Mouse (Mus musculus): ENCODE measurements around the gene Gpr153. TPM values are rescaled to one million over a fixed set of nuclear protein-coding genes. Genes with fewer than 3 reads are reported as not detected.
A peak's percentile ranks its signal among the peaks of the same experiment; 100 is the strongest.

Gpr153 gene
- polyA plus RNA-seq, 1 experiment from 2014 or later, result 7.9 TPM

DNA sequence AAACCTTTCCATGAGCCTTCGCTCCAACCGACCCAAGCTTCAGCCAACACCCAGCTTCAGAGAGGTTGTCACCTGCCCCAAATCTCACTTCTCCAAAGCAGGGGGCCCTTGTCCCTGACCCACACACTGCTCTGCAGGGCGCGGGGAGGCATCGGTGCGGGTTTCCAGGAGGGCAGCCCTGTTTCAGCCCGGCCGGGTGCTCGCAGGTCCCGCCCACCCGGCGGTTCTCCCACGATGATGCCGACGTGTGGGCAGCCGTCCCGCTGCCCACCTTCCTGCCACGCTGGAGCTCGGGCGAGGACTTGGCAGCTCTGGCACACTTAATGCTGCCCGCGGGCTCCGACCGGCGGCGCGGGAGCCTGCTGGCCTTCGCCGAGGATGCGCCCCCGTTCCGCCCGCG, 8.7 kb downstream of the Gpr153 start:
- peak overlapping the region; percentile 20; the same call in 1 of the 2 replicates for H3K27ac ChIP-seq
- DNase-seq (ENCODE audit: low spot score), result no peak
- H3K9me3 ChIP-seq, result peaks cover 3% of the 10 kb centered on the region; the same call in 1 of the 2 replicates
- H3K4me3 ChIP-seq, result peak overlapping the region; percentile 46
- H3K27me3 ChIP-seq (ENCODE audit: insufficient read depth, poor library complexity, severe bottlenecking), result peaks cover 93% of the 10 kb centered on the region
- H3K4me1 ChIP-seq (replicated peaks), result peaks cover 49% of the 10 kb centered on the region
- 21% methylated on average over 34 of the region's 34 CpGs for WGBS
- H3K36me3 ChIP-seq, result peaks cover 21% of the 10 kb centered on the region

DNA sequence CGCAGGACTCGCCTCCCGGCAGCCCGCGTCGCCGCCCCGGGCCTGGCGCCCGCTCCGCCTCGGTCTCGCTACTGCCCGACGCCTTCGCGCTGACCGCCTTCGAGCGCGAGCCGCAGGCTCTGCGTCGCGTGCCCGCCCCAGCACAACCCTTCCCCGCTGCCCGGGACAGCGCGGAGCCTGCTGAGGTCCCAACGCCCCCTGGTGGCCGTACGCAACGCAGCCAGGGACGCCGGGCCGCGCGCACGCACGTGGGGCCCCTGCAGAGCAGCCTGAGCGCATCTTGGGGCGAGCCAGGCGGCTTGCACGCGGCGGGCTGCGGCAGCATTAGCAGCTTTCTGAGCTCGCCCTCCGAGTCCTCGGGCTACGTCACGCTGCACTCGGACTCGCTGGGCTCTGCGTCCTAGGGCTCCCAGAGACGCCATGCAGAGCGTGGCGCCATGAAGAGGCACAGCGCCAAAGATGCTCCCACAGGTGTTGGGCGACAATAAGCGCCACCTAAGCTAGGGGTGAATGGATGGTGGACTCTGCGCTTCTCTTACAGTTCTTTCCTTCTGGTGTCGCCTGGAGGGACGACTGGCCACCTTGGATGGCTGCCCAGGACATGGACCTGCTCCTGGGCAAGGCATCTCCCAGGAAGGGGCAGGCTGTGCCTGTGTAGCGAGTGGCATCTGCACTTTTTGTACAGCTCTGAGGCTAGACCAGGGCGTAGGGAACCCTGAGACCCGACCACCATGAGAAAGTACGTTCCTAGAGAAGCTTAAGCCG, 9.3 kb downstream of the Gpr153 start:
- H3K27ac ChIP-seq, result peak overlapping the region; percentile 20; the same call in 1 of the 2 replicates
- peaks cover 55% of the 10 kb centered on the region for H3K4me1 ChIP-seq (replicated peaks)
- H3K4me3 ChIP-seq, result peak overlapping the region; percentile 46
- peaks cover 21% of the 10 kb centered on the region for H3K36me3 ChIP-seq
- H3K27me3 ChIP-seq (ENCODE audit: insufficient read depth, poor library complexity, severe bottlenecking), result peaks cover 100% of the 10 kb centered on the region
- DNase-seq (ENCODE audit: low spot score), result peak; percentile 87
- WGBS, result 5% methylated on average over 70 of the region's 70 CpGs
- no peaks in the 10 kb centered on the region for H3K9me3 ChIP-seq

DNA sequence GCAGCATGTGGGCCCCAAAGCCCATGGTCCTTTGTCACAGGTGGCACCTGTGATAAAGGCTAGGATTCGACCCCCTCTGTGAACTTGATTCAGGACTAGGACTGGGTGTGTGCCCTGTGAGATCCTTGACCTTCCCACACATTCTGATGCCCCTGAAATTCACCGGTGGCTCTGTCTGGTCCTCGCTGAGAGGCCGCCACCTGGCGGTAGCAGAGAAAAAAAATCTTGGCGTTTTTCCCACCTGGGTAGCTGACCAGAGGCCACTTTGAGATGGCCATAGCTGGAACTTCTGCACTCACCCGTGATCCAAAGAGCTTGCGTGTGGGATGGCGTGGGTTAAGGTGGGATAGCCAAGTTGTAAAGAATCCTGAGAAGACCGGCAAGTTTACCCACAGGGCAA, 11.5 kb downstream of the Gpr153 start:
- no peak overlapping the region for H3K27ac ChIP-seq
- 4% methylated on average over 10 of the region's 10 CpGs for WGBS
- no peak overlapping the region for H3K4me3 ChIP-seq
- H3K4me1 ChIP-seq (replicated peaks), result peaks cover 69% of the 10 kb centered on the region
- no peaks in the 10 kb centered on the region for H3K9me3 ChIP-seq
- peak; percentile 61 for DNase-seq (ENCODE audit: low spot score)
- peaks cover 4% of the 10 kb centered on the region; the same call in 1 of the 2 replicates for H3K36me3 ChIP-seq
- H3K27me3 ChIP-seq (ENCODE audit: insufficient read depth, poor library complexity, severe bottlenecking), result peaks cover 98% of the 10 kb centered on the region

DNA sequence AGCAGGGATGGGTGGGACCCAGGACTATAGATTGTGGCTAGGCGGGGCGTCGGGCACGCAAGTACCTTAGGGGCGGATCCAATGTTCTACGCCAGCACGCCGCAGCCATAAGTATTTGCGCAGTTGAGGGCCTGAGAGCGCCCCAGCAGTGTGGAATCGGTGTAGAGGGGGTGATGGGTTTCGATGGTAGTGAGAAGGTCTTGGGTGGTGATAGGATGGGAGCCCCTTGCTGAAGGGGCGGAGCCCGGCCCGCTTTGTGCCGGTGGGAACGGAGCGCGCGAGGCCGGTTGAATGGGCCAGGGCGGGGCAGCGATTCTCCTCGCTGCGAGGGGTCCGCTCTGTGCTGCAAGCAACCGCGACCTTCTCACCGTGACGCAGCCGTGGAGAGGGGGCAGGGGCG, 12.2 kb downstream of the Gpr153 start:
- Histone ChIP-seq H3K36me3 (no peaks in the 10 kb centered on the region), H3K4me3 (peak overlapping the region; percentile 42), H3K27me3 (ENCODE audit: insufficient read depth, poor library complexity, severe bottlenecking) (peaks cover 98% of the 10 kb centered on the region), H3K9me3 (no peaks in the 10 kb centered on the region), H3K27ac (0 out of 2 replicates have a peak overlapping the region, but pooled peaks have one; percentile 62), H3K4me1 (replicated peaks) (peaks cover 76% of the 10 kb centered on the region)
- DNase-seq (ENCODE audit: low spot score), result peak; percentile 69
- WGBS, result 1% methylated on average over 32 of the region's 32 CpGs

DNA sequence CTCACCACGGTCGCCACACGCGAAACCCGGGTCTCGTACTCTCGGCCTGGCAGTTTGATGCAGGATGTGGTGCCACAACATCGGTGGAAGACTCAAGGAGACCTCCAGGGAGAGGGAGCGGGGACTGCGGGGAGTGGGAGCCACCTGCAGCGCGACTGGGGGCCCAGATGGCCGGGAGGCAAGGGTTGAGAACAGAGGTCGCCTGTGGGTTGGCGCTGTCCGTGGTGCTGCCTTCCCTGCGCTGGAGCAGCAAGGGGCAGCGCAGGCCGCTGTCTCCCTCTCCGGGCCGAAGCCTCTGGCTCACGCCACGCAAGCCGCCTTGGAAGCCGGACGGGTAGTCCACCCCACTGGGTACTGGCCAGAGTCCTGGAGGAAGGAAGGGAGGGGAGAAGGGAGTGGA, 12.9 kb downstream of the Gpr153 start:
- H3K27me3 ChIP-seq (ENCODE audit: insufficient read depth, poor library complexity, severe bottlenecking), result peaks cover 98% of the 10 kb centered on the region
- peak overlapping the region; percentile 75; the same call in 1 of the 2 replicates for H3K27ac ChIP-seq
- H3K4me3 ChIP-seq, result peak overlapping the region; percentile 42
- H3K36me3 ChIP-seq, result no peaks in the 10 kb centered on the region
- H3K4me1 ChIP-seq (replicated peaks), result peaks cover 78% of the 10 kb centered on the region
- H3K9me3 ChIP-seq, result no peaks in the 10 kb centered on the region
- peak; percentile 75 for DNase-seq (ENCODE audit: low spot score)
- 3% methylated on average over 26 of the region's 26 CpGs for WGBS

DNA sequence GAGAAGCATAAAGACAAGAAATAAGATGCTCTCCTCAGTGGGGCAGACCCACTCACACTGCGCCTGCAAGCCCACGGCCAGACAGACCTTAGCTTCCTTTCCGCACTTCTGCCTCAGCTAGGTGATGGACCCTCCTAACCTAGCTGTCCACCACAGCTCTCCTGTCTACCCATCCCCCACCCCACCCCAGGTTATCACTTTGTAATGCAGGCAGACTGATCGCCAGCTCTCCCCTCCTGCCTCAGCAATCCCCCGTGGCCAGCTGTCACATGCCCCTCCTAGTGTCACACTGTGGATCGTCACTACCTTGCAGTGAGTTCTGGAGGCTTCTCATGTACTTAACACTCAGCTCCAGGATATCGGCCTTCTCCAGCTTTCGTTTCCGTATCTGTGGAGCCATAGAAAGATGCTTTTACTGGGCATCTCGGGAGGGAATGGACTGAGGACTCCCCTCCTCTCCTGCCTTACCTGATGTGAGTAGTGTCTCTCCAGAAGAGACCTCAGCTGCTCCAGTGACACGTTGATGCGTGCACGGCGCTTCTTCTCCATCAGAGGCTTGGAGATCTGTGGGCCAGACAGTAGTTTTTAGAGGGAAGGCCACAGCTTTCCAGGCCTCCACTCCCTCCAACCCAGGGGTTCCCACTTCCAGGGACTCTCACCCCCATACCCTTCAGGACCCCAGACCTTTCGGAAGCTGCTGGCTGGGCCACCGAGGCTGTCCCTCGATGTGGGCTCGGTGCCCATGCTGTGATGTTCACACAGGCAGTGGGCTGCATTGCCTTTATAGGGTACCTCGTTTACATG, 13.5 kb downstream of the Gpr153 start:
- WGBS, result 6% methylated on average over 19 of the region's 19 CpGs

DNA sequence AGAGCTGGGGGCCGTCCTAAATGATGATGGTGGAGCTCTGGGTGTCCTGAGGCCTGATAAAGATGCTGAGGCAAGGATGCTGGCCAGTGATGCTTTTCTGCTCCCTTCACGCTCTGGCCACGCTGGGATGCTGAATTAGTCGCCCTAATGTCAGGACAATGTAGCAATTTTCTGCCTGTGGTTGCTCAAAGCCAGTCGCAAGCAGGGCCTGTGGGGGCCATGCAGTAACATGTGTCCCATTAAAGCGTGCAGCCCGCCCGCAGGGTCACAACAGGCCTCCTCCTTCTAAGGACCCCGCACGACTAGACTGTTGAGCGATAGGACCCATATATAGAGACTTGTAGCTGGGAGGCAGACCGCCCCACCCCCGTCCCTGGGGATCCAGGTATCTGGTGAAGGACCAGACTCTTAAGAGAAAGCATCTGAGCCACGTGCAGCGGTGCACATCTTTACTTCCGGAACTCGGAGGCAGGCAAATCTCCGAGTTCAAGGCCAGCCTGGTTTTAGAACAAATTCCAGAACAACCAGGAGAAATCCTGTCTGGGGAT, 14.4 kb downstream of the Gpr153 start:
- peak overlapping the region; percentile 42 for H3K4me3 ChIP-seq
- H3K9me3 ChIP-seq, result no peaks in the 10 kb centered on the region
- H3K36me3 ChIP-seq, result no peaks in the 10 kb centered on the region
- H3K27ac ChIP-seq, result peak overlapping the region; percentile 75; the same call in 1 of the 2 replicates
- H3K27me3 ChIP-seq (ENCODE audit: insufficient read depth, poor library complexity, severe bottlenecking), result peaks cover 98% of the 10 kb centered on the region
- peaks cover 78% of the 10 kb centered on the region for H3K4me1 ChIP-seq (replicated peaks)
- peak; percentile 77 for DNase-seq (ENCODE audit: low spot score)
- 29% methylated on average over 18 of the region's 18 CpGs for WGBS

More for the DNA sequence above, 13.5 kb downstream of the Gpr153 start:
- DNase-seq (ENCODE audit: low spot score), result peak; percentile 15
- Histone ChIP-seq H3K9me3 (no peaks in the 10 kb centered on the region), H3K4me3 (peak overlapping the region; percentile 42), H3K36me3 (no peaks in the 10 kb centered on the region), H3K4me1 (replicated peaks) (peaks cover 78% of the 10 kb centered on the region), H3K27me3 (ENCODE audit: insufficient read depth, poor library complexity, severe bottlenecking) (peaks cover 98% of the 10 kb centered on the region), H3K27ac (peak overlapping the region; percentile 75; the same call in 1 of the 2 replicates)

DNA sequence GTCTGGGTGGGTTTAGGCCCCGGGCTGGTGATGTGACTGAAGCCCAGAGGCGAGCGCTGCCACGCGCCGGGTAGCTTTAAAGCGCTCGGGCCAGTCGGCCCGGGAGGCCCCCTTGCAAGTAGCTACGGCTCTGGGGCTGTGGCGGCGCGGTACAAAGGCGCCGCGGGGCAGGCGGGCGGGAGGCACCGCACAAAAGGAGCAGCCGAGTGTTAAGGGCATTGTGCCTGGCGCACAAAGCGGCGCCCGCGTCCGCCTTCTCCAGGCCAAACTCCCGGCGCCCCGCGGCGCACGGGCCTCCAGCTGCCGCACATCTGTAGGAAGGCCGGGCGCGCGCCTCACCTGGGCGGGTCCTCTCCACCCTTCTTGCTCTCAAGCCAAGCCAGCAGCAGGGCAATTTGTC, 16.4 kb downstream of the Gpr153 start:
- peak; percentile 85 for DNase-seq (ENCODE audit: low spot score)
- H3K4me1 ChIP-seq (replicated peaks), result peaks cover 90% of the 10 kb centered on the region
- peaks cover 98% of the 10 kb centered on the region for H3K27me3 ChIP-seq (ENCODE audit: insufficient read depth, poor library complexity, severe bottlenecking)
- peak overlapping the region; percentile 44 for H3K4me3 ChIP-seq
- H3K27ac ChIP-seq, result peak overlapping the region; percentile 81
- no peaks in the 10 kb centered on the region for H3K36me3 ChIP-seq
- no peaks in the 10 kb centered on the region for H3K9me3 ChIP-seq
- WGBS, result under 1% methylated on average over 39 of the region's 39 CpGs

DNA sequence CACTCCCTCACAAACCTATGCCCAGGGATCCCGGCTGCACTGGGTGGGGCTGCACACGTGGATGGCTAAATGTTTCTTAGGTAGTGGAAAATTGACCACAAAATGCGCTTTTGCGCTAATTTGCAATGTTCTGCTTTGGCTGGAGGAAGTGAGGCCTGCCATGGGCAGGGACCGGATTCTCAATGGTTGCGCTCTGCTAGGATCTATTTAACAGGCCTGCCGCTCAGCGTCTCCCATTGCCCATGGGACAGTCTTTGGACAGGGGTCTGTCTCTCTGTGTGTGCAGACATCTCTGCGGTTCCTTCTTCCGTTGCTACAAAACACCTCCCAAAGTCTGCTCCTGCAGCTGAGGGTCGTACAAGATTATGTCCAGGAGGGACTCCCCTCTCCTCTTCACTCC, 17.0 kb downstream of the Gpr153 start:
- peak overlapping the region; percentile 44 for H3K4me3 ChIP-seq
- H3K27me3 ChIP-seq (ENCODE audit: insufficient read depth, poor library complexity, severe bottlenecking), result peaks cover 98% of the 10 kb centered on the region
- peaks cover 90% of the 10 kb centered on the region for H3K4me1 ChIP-seq (replicated peaks)
- no peaks in the 10 kb centered on the region for H3K36me3 ChIP-seq
- H3K27ac ChIP-seq, result peak overlapping the region; percentile 81
- H3K9me3 ChIP-seq, result no peaks in the 10 kb centered on the region
- no peak for DNase-seq (ENCODE audit: low spot score)
- 6% methylated on average over 11 of the region's 11 CpGs for WGBS

DNA sequence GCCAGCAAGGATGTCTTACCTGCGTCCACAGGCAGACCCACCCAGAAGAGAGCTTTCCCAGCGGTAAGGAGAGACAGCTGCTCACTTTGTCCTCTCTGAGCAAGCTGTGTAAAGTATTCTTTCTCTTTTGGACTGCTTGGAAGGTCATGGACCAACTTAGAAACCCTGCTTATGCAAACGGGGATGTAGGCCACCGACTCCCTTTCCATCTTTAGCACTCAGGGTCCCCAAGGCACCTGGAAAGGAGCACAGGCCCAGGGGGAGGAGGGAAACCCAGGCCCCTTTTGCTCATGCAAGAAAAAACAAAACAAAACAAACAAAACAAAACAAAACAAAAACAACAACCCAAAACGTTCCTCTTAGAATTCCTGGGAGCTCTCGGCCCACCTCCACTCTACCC, 17.5 kb downstream of the Gpr153 start, which contains the start of gene Hes3:
TSS of gene Hes3 (minus strand) at position 101 of the 400 bp plus-strand sequence.
- Histone ChIP-seq H3K27me3 (ENCODE audit: insufficient read depth, poor library complexity, severe bottlenecking) (peaks cover 96% of the 10 kb centered on the region), H3K4me3 (peak within 1 kb of the TSS; percentile 44), H3K27ac (peak within 1 kb of the TSS; percentile 81), H3K36me3 (no peaks in the 10 kb centered on the region), H3K4me1 (replicated peaks) (peaks cover 89% of the 10 kb centered on the region), H3K9me3 (no peaks in the 10 kb centered on the region)
- DNase-seq (ENCODE audit: low spot score), result no peak
- whole genome bisulfite sequencing, result 16% methylated on average over 6 of the region's 6 CpGs

DNA sequence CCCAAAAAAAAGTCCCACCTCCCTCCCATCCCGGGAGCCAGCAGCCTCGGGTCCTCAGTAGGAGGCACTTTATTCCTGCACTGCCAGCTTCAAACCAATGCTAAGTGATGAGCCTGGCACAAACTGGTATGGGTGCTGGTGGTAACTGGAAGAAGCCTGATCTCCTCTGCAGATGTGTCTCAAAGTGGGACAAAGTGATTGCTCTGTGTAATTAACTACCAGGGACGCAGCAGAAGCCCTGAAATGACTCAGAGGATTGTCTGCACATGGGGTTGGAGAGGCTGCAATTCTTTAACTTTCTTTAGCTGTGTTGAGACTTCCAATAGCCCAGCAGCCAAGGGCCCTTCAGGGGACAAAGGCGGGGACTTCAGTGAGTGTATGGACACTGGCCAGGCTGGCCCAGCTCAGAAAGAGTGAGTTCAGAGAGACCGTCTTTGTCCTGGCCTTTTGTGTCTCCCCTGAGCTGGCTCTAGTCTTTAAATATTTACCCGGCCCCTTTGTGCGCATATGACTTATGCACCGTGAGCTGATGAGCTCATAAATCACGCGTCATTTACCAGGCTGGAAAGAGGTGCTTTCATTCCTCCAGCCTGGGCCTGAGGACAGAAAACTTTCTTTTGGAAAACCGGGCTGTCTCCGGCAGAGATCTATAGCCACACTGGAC, 18.2 kb downstream of the Gpr153 start:
- peak overlapping the region; percentile 11 for H3K4me3 ChIP-seq
- H3K27ac ChIP-seq, result peak overlapping the region; percentile 79
- WGBS, result 17% methylated on average over 12 of the region's 12 CpGs
- peak; percentile 51 for DNase-seq (ENCODE audit: low spot score)
- no peaks in the 10 kb centered on the region for H3K36me3 ChIP-seq
- peaks cover 90% of the 10 kb centered on the region for H3K27me3 ChIP-seq (ENCODE audit: insufficient read depth, poor library complexity, severe bottlenecking)
- peaks cover 88% of the 10 kb centered on the region for H3K4me1 ChIP-seq (replicated peaks)
- H3K9me3 ChIP-seq, result no peaks in the 10 kb centered on the region

Measured in hindbrain, embryonic 10.5 days (tissue).